Comparison of ENCODE assay signal across 26 mouse cellular contexts in genomic region chr5:21001622-21002315, GRCm38 (mm10). TPM values are rescaled to one million over a fixed set of nuclear protein-coding genes. Genes with fewer than 3 reads are reported as not detected.
DNase-seq lines count a peak whose midpoint lies in the region; ATAC-seq lines count a peak whose summit lies in the region.
"Had no signal": no experiment of that assay in that cellular context is flagged by ENCODE, and none has a peak within 500 bp of the region (broad histone marks: within the 10 kb centered on the region; RNA-seq: fewer than 3 reads in every experiment).

No protein-coding gene starts in this region.

- no peak overlapping the region for H3K9ac ChIP-seq in liver, embryonic 16.5 days (ENCODE audit: low read depth, low read length)
- H3K9ac ChIP-seq: embryonic facial prominence, embryonic 15.5 days; forebrain, embryonic 12.5 days; heart, embryonic 12.5 days; hindbrain, embryonic 14.5 days; midbrain, embryonic 13.5 days; stomach, embryonic 15.5 days had no signal

- DNase-seq in MEL-GATA-1-ER (ENCODE audit: extremely low read depth, low read depth): peak; percentile 57
- DNase-seq in urinary bladder, postnatal 36 days (ENCODE audit: low spot score in 2 of 2): no peak
- no peak for DNase-seq in yolk sac, embryonic 10.5 days (ENCODE audit: low spot score)
- no peak for DNase-seq in gastrocnemius, postnatal 10 days
- DNase-seq: adrenal gland, postnatal 10 days; cerebellum, adult 11-12 months; cerebellum, postnatal 10 days; gastrocnemius, postnatal 36 days; heart, adult 18-20 months; heart, postnatal 4 days; kidney, adult 9 months; kidney, postnatal 25 days; lung, postnatal 36 days; right cerebral cortex, postnatal 14 days had no signal

- no peaks in the 10 kb centered on the region for H3K27me3 ChIP-seq in liver, embryonic 16.5 days (ENCODE audit: control insufficient read depth, insufficient read depth, low read depth, low read length)
- H3K27me3 ChIP-seq: embryonic facial prominence, embryonic 15.5 days; forebrain, embryonic 12.5 days; heart, embryonic 12.5 days; megakaryocyte, embryonic 14.5 days; midbrain, embryonic 13.5 days; Patski; stomach, embryonic 15.5 days had no signal

- ATAC-seq in common myeloid progenitor, adult 5-6 weeks (replicated peaks; ENCODE audit: low read depth, poor library complexity, severe bottlenecking): peak; percentile 2; the same call in 1 of the 2 replicates
- ATAC-seq in liver, embryonic 16.5 days (ENCODE audit: low read depth): no peak
- ATAC-seq: intestine, postnatal 0 days; midbrain, embryonic 13.5 days; Patski had no signal

- H3K27ac ChIP-seq in liver, embryonic 16.5 days (ENCODE audit: low read length): no peak overlapping the region
- H3K27ac ChIP-seq: embryonic facial prominence, embryonic 10.5 days; embryonic facial prominence, embryonic 15.5 days; forebrain, embryonic 12.5 days; hindbrain, embryonic 14.5 days; midbrain, embryonic 13.5 days; stomach, embryonic 15.5 days had no signal

- peaks cover 17% of the 10 kb centered on the region; the same call in 1 of the 2 replicates for H3K4me1 ChIP-seq in liver, embryonic 16.5 days (ENCODE audit: control insufficient read depth, low read depth, low read length)
- H3K4me1 ChIP-seq: embryonic facial prominence, embryonic 10.5 days; embryonic facial prominence, embryonic 15.5 days; forebrain, embryonic 12.5 days; heart, embryonic 12.5 days; midbrain, embryonic 13.5 days; stomach, embryonic 15.5 days had no signal

- H3K4me3 ChIP-seq in liver, embryonic 16.5 days (ENCODE audit: low read depth, low read length): no peak overlapping the region
- H3K4me3 ChIP-seq: embryonic facial prominence, embryonic 10.5 days; embryonic facial prominence, embryonic 15.5 days; forebrain, embryonic 12.5 days; heart, embryonic 12.5 days; midbrain, embryonic 13.5 days; stomach, embryonic 15.5 days had no signal

- peaks cover 40% of the 10 kb centered on the region for H3K36me3 ChIP-seq in liver, embryonic 16.5 days (ENCODE audit: control insufficient read depth, insufficient read depth)

- 54% methylated on average over 10 of the region's 10 CpGs for whole genome bisulfite sequencing in liver, embryonic 16.5 days (ENCODE audit: insufficient replicate concordance)

- 0 out of 2 replicates have a peak overlapping the region, but pooled peaks have one; percentile 1 for H3K4me2 ChIP-seq in liver, embryonic 16.5 days (ENCODE audit: low read depth, low read length)
- H3K4me2 ChIP-seq: embryonic facial prominence, embryonic 15.5 days; forebrain, embryonic 12.5 days; heart, embryonic 12.5 days; hindbrain, embryonic 14.5 days; midbrain, embryonic 13.5 days; stomach, embryonic 15.5 days had no signal

- 0 out of 2 replicates have a peak, but pooled peaks cover 3% of the 10 kb centered on the region for H3K9me3 ChIP-seq in liver, embryonic 16.5 days (replicated peaks; ENCODE audit: control insufficient read depth, low read length)
- H3K9me3 ChIP-seq: embryonic facial prominence, embryonic 15.5 days; megakaryocyte, embryonic 14.5 days; stomach, embryonic 15.5 days had no signal

RNA-seq across cellular contexts. Expression of gene Rsbn1l, which starts 45.6 kb away (rescaled TPM):
- 35.1 and 54.1 TPM in 2 replicates for total RNA-seq in common myeloid progenitor, adult 5-6 weeks (2017)
- polyA plus RNA-seq in liver, embryonic 16.5 days (2015; fragmentation: Nextera tagmentation; extraction: Ambion mirVana): 3.3 and 3.7 TPM in 2 replicates
- total RNA-seq in gastrocnemius, postnatal 10 days (2021): 1 to 10 TPM; 8.6 to 9.7 TPM

RNA-seq across cellular contexts. Expression of gene Ptpn12, which starts 53.9 kb away (rescaled TPM):
- 44.6 and 45.5 TPM in 2 replicates for total RNA-seq in common myeloid progenitor, adult 5-6 weeks (2017)
- polyA plus RNA-seq in liver, embryonic 16.5 days (2015; fragmentation: Nextera tagmentation; extraction: Ambion mirVana): 9.0 and 9.7 TPM in 2 replicates
- 10 to 100 TPM; 27.0 to 36.6 TPM for total RNA-seq in gastrocnemius, postnatal 10 days (2021)
